Mouse (Mus musculus): ENCODE measurements around the gene Tmem14c. TPM values are rescaled to one million over a fixed set of nuclear protein-coding genes. Genes with fewer than 3 reads are reported as not detected.

Gene Tmem14c
- 86.8 and 152 TPM in 2 replicates for polyA plus RNA-seq (2012; rRNA removed; ENCODE audit: low replicate concordance)

GRCm38 (mm10) chr13:41015829-41016634 is at the start of gene Tmem14c:
Gene Tmem14c, plus strand, starts transcription at chr13:41016292.

GRCm38 (mm10) chr13:41000926-41001639 is 15.0 kb upstream of the Tmem14c start, which contains the start of gene Pak1ip1:
Gene Pak1ip1, plus strand, starts transcription at chr13:41001023.

Other genes with a start within 250 kb of the Tmem14c start
- gene Gcnt2, start 156.5 kb upstream of the Tmem14c start, polyA plus RNA-seq (2012; rRNA removed; ENCODE audit: low replicate concordance) = 3.2 and 5.3 TPM in 2 replicates
- gene Pak1ip1, start 15.3 kb upstream of the Tmem14c start, polyA plus RNA-seq (2012; rRNA removed; ENCODE audit: low replicate concordance) = 40.0 and 54.5 TPM in 2 replicates
- 0.10 TPM in 1 of 2 replicates, not detected in the other for gene Mak, start 63.4 kb downstream of the Tmem14c start, polyA plus RNA-seq (2012; rRNA removed; ENCODE audit: low replicate concordance)
- 0.05 TPM in 1 of 2 replicates, not detected in the other for gene Gcm2, start 94.7 kb downstream of the Tmem14c start, polyA plus RNA-seq (2012; rRNA removed; ENCODE audit: low replicate concordance)
- not detected in 2 replicates for gene Sycp2l, start 98.0 kb downstream of the Tmem14c start, polyA plus RNA-seq (2012; rRNA removed; ENCODE audit: low replicate concordance)
- gene Elovl2, start 204.1 kb downstream of the Tmem14c start, polyA plus RNA-seq (2012; rRNA removed; ENCODE audit: low replicate concordance) = 0.35 TPM in 1 of 2 replicates, not detected in the other
- 6.7 and 9.8 TPM in 2 replicates for gene Smim13, start 233.6 kb downstream of the Tmem14c start, polyA plus RNA-seq (2012; rRNA removed; ENCODE audit: low replicate concordance)

Measured in mammary gland, adult 2 months (tissue).